Mouse (Mus musculus): ENCODE measurements around the gene Gpbp1l1.

Gene Gpbp1l1

DNA sequence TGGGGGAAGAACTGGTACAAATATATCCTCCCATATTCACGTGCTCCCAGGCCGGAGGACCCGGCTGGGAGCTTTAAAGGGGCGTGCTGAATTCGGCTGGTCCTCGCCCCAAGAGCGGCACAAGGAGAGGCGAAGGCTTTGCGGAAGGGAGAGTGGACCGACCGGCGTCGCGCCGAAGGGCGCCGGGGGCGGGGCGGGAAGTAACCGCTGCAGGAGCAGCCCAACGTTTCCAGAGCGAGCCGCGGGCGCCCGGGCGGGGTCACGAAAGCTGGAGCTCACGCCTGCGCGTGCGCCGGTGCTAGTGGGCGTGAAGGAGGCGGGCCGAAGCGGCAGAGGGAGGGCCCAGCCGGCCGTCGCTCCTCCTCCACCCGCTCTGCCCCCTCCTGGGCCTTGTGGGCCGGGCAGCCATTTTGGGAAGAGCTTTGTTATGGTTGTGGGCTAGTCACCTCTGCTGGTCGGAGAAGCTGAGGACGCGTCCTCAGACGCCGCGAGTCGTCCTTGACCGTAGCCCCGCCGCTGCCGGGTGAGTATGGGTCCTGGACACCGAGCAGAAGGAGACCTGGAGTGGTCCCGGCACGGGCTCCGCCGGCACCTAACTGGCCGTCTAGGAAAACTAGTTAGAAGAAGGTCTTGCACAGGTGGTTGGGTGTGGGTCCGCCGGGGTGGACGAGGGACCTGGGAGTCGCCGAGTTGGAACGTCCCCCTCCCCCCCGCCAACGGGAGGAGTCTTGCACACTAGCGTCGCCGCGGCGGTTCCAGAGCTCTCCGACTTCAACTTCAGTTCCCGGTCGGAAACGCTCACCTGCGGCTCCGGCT is at the start of gene Gpbp1l1:
Gpbp1l1 (plus strand) TSS at position 353 of the 816 bp plus-strand sequence.
- TF ChIP-seq GATA4 (IDR thresholded peaks at IDR 0.05; ENCODE audit: insufficient replicate concordance, low read length) = no peak

DNA sequence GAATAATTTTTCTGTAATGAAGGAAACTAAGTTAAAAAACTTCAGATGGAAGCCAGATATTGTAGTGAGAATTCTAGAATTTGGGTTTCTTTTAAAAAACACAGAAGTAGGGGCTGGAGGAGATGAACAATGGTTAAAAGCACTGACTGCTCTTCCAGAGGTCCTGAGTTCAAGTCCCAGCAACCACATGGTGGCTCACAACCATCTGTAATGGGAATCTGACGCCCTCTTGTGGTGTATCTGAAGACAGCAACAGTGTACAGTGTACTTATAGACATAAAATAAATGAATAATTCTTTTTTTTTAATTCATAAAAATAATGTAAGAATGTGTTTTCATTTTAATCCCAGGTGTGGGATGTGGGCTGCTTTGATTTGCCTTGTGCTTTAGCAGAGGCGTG is 26.3 kb upstream of the Gpbp1l1 start:
- no peak for TF ChIP-seq GATA4 (IDR thresholded peaks at IDR 0.05; ENCODE audit: insufficient replicate concordance, low read length)

DNA sequence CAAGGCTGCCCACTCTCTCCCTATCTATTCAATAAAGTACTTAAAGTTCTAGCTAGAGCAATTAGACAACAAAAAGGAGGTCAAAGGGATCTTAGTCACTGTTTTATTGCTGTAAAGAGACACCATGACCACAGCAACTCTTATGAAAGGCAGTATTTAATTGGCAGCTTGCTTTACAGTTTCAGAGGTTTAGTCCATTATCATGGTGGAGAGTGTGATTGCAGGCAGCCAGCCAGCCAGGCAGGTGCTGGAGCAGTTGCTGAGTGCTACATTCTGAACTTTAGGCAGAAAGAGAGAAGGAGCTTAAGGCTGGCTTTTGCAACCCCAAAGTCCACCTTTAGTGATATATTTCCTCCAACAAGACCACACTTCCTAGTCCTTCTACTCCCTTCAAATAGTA is 21.1 kb upstream of the Gpbp1l1 start:
- TF ChIP-seq GATA4 (IDR thresholded peaks at IDR 0.05; ENCODE audit: insufficient replicate concordance, low read length) = no peak

- no peak for TF ChIP-seq GATA4 (IDR thresholded peaks at IDR 0.05; ENCODE audit: insufficient replicate concordance, low read length)
Observed at GRCm38 (mm10) chr4:116537737-116538136, 19.7 kb upstream of the Gpbp1l1 start.

- no peak for TF ChIP-seq GATA4 (IDR thresholded peaks at IDR 0.05; ENCODE audit: insufficient replicate concordance, low read length)
Observed at GRCm38 (mm10) chr4:116550432-116550831, 7.0 kb upstream of the Gpbp1l1 start.

- TF ChIP-seq GATA4 (IDR thresholded peaks at IDR 0.05; ENCODE audit: insufficient replicate concordance, low read length) = no peak
Observed at GRCm38 (mm10) chr4:116553035-116553434, 4.4 kb upstream of the Gpbp1l1 start.

DNA sequence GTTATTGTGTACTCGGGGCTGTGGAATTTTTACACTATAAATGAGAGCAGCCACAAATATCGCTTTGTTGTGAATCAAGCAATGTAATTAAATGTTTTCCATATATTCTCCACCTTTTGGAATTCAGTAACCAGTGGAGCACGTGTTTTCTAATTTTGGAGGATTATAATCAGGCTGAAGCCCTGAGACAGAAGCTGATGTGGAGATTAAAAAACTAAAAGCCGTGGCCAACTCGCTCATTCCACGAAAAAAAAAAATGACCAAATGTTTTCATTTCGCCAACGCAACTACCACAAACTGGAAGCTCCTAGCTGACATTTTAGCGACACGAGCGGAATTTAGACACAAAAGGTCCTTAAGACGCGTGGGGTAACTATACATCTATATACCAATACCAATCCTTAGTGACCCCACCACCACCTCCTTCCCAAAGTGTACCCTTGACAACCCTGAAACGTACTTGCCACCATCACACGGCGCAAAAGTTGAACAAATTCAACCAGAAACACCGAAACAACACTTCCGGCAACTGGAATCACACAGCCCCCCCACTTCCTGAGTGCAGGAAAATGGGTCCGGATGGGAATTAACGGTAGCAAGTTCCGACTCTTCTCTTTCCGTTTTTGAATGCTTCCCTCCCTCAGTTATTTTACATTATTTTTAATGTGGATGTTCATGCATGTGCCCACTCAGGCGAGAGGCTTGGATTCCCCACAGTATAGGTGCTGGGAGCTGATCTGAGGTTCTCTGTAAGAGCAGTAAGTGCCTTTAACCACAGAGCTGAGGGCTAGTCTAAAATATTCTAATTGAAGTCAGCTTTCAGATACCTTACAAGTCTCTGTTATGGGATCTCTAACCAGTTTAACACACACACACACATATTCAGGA is 1.8 kb upstream of the Gpbp1l1 start, which contains the start of gene Tmem69:
Tmem69 (minus strand) TSS at position 524 of the 888 bp plus-strand sequence.
- no peak; the same call in 1 of the 2 replicates for TF ChIP-seq GATA4 (IDR thresholded peaks at IDR 0.05; ENCODE audit: insufficient replicate concordance, low read length)

GRCm38 (mm10) chr4:116556561-116557305 is 725 bp upstream of the Gpbp1l1 start:
- TF ChIP-seq GATA4 (IDR thresholded peaks at IDR 0.05; ENCODE audit: insufficient replicate concordance, low read length) = no peak

GRCm38 (mm10) chr4:116558151-116558882 is 859 bp downstream of the Gpbp1l1 start:
- TF ChIP-seq GATA4 (IDR thresholded peaks at IDR 0.05; ENCODE audit: insufficient replicate concordance, low read length) = no peak

DNA sequence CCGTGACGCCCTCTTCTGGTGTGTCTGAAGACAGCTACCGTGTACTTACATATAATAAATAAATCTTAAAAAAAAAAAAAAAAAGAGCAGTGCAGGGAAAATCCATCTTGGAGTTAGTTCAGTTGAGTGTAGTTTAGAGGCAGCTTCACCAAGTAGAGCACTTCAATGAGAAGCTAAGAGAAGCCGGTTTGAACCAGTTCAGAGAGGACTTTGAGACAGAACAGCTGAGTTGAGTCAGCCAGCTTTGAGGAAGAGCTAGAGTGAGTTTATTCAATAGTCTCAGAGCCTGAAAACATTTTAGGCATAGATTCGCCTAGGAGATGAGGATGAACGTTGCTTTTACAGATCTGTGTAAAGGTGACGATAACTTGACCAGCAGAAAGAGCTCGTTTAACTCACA is 38.3 kb downstream of the Gpbp1l1 start:
- TF ChIP-seq GATA4 (IDR thresholded peaks at IDR 0.05; ENCODE audit: insufficient replicate concordance, low read length) = no peak

DNA sequence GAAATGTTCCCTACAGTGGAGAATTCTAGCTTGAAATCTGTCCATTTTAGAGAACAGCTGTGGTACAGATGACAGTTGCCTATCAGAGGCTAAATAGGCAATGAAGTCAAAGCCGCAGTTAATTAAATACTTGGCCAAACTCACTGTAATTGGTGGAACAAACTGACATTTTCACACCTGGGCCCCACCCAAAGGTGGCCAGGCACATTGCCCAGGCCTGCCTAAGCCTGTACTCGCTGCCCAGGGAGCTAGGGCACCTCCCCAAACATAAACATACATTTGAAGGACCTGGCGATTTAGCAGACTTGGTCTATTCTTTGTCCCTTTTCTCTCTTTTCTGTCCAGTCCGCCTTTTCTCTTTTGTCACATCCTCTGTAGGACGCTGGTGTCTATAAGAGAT is 38.9 kb downstream of the Gpbp1l1 start, which contains the start of gene Ccdc17:
Ccdc17 (plus strand) TSS at position 276 of the 400 bp plus-strand sequence.
- no peak for TF ChIP-seq GATA4 (IDR thresholded peaks at IDR 0.05; ENCODE audit: insufficient replicate concordance, low read length)

DNA sequence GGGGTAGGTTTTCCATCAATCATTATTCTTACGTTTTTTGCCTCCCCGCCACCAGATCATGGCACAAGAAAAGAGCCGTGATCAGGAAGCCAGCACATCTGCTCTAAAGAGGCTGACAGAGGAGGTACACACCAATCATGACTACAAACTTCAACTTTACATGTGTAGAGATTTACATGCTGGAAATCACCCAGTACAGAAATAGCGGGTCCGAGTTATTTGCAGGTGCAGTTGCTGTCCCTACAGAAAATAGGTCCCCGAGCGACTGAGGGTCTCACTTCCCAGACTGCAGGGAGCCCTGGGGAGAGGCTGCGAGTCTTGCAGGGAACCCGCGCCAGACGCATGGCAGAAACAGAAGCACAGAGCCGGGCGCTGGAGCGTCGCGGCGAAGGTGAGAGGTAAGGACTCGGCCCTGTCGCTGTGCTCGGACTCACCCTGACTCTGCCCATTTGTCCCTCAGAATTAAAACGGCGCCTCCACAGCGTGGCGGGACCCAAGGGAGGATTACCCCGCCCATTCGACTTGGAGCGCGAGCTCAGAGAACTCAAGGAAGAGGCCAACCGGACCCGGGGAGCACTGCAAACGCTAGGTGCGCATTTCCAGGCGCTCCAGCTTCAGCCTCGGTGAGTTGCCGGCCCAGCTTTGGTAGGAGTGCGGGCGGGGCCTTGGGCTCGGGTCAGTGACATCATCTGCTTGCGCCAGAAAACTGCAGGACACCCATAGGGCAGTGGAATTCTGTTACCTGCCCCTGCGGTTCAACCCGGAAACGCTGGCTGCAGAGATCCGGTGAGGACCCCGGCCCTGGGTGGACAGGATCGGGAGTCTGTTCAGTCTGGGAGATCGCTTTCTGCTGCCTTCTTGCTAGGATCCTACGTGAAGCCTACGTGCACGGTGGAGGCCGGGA is 39.8 kb downstream of the Gpbp1l1 start:
- TF ChIP-seq GATA4 (IDR thresholded peaks at IDR 0.05; ENCODE audit: insufficient replicate concordance, low read length) = no peak

GRCm38 (mm10) chr4:116612621-116613020 is 55.2 kb downstream of the Gpbp1l1 start:
- TF ChIP-seq GATA4 (IDR thresholded peaks at IDR 0.05; ENCODE audit: insufficient replicate concordance, low read length) = no peak
